Mouse (Mus musculus): ENCODE measurements around the gene Gm14391.
"Not testable (repeated sequence)": the region's sequence is repeated elsewhere in the genome, so short reads cannot be mapped to it uniquely, and the experiment has no call there.

Gm14391 gene

DNA sequence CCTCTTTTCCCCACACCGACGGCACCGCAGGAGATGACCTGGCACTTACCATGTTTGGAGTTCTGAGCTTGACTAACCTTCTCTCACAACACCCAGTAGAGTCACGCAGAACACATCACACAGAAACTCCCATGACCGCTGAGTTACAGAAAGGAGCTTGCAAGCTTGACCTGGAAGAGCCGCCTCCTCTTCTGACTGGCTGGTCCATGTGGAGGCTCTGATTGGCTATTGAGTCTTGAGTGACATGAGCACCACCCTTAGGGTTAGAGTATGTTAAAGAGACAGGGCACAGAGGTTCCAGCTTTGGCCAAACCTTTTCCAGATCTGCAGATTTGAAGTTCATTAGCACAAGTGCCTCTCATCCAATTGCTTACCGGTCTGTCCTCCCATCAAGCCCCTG lies at the start of gene Gm14391:
Gene Gm14391 (minus strand): TSS at position 186 of the 400 bp plus-strand sequence.
- not testable (repeated sequence) for DNase-seq (ENCODE audit: low read depth)

DNA sequence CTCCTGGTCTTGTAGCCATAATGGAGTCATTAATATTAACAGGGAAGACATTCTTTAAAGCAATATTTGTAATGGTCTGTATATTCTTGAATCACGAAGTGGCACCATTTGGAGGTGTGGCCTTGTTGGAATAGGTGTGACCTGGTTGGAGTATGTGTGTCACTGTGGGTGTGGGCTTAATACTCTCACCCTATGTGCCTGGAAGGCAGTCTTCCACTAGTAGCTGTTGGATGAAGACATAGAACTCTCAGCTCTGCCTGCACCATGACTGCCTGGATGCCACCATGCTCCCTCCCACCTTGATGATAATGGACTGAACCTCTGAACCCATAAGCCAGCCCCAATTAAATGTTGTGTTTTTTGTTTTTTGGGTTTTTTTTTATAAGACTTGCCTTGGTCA lies 27.7 kb downstream of the Gm14391 start:
- not testable (repeated sequence) for DNase-seq (ENCODE audit: low read depth)

DNA sequence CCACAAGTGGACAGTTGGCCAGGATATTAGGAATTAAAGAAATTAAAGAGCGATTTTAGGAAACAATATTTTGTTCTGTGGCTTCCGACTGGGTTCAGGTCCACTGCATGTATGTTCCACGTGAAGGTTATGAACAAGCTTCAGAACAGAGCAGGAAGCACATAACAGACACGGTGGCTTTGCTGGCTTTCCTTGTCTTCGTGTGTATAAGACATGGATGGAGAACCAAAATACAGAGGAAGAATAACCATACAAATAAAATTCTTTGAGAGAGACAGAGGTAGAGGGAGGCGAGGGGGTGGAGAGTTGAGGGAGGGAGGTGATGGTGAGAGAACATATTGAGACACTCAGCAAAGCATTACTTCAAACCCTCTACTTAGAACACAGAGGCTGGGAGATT lies 30.4 kb downstream of the Gm14391 start:
- DNase-seq (ENCODE audit: low read depth), result no peak

DNA sequence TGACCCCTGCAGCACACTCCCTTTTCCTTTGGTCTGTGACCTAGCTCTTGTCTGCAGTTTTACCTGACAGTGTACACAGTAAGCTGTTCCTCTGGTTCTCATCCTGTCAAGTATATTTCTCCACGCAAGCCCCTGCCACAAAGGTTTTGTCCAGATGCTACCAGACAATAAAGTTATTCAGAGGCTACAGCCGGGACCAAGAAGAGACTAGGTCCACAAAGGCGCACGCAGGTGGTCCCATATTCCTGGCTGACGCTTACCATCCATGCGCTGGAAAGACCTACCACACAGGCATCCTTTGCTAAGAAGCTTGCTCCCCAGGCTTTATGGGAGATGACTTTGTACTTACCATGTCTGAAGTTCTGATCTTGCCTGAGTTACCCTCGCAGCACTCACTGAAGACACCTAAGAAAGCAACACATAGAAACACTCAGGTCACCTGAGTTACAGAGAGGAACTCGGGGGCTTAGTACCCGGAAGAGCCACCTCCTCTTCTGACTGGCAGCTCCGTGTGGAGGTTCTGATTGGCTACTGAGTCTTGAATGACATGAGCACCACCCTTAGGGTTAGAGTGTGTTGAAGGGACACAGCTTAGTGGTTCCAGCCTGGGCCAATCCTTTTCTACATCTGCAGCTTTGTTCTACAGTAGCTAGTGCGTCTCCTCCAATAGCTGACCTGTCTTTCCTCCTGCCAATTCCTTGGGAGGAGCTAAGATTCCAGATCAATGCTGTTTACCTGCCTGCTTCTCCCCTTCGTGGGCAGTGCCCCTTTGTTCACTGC lies 31.1 kb downstream of the Gm14391 start, which contains the start of gene Gm14443:
Gene Gm14443 (minus strand): TSS at position 471 of the 780 bp plus-strand sequence.
- DNase-seq (ENCODE audit: low read depth), result not testable (repeated sequence)

DNA sequence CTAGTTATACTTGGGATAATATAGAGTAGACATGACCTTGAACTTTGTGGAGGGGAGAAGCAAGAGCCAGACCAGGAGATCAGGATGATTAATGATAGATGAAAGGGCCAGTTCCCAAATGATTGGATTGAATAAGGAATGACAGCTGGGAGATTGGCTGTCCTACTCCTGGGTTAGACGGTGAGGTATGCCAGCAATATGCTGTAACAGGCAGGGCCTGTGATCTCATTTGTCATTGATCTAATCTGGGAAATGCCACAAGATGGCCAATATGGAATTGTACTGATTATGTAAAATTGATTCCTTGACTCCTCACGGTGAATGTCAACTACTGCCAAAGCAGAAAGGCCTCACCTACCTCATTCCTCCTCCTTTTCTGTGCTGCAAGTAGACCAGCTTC lies 32.7 kb downstream of the Gm14391 start:
- not testable (repeated sequence) for DNase-seq (ENCODE audit: low read depth)

DNA sequence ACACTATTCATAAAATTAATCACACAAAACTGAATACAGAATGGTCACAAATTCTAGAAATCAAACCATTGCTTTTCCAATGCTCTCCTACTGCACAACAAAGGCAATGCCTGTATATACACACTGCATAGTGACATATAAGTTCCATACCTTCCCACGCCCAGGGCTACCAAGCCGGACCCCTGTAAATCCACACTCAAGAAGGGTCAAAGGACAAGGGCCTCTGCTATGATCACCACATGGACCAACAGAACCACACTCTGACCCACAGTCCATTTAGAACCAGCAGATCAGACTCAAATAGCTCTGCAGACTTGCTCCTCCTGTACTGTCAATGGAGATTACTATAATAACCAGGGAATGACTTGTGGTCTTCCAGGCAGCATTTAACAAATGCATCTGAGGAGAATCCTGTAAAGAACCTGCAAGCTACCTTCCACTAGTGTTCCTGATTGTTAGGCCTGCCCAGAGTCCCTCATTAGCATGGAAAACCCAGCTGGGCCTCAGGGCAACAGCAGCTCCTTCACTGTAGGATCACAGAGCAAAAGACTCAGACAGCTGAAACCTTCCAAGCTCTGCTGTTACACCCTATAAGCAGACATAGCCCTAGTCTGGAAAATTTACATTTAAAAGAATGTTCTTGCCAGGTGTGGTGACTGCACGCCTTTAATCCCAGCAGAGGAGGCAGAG lies 33.7 kb downstream of the Gm14391 start:
- not testable (repeated sequence) for DNase-seq (ENCODE audit: low read depth)

DNA sequence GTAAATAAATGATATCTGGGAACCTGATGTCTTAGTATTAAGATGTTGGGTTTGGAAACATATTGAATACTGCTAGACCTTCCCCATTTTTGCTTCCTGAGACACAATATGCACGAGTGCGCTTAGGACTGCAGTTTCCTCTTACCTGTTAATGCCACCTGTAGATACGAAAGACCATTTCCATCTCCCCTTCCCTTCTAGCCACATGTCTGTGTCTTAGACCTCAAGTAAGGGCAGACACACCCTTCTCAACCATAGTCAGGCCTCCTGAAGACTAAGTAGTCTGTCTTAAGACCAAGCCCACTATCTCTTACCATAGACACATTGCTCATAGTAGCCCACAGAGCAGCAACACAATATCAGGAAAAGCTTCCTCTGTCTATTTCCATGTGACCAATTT lies 34.6 kb downstream of the Gm14391 start:
- no peak for DNase-seq (ENCODE audit: low read depth)

DNA sequence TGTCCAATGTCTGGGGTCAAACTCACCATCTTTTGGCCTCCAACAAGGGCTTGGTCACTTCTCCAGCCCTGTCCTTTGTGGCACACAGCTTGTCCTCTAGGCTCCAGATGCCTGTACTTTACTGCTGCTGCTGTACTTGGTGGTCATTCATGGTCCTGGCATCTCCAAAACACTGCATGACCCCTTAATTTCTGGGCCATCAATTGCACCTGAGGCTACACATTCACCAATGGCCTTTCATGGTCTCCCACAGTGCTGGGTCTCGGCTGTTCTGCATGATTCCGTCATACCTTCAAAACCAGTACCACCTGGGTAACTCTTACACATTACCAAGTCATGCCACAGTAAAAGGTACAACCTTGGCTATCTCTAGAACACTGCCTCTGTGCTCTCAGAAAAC lies 39.8 kb downstream of the Gm14391 start:
- not testable (repeated sequence) for DNase-seq (ENCODE audit: low read depth)

DNA sequence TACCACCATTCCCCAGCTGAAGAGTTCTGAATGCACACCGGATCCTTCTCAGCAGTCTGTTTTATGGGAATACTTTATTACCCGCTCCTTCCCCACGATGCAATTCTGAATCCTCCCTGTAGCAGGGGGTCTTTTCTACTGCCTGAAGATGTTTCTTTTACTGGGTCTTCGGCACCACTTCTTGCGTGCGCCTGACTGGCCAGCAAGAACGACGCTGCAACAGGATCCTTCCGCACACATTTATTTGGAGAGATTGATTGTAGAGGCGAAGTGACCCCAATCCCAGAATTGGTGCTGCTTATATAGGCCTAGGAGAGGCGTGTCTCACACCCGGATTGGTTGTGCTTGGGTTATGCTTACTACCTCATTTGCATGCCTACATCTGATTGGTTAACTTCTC lies 41.6 kb downstream of the Gm14391 start:
- DNase-seq (ENCODE audit: low read depth), result not testable (repeated sequence)

DNA sequence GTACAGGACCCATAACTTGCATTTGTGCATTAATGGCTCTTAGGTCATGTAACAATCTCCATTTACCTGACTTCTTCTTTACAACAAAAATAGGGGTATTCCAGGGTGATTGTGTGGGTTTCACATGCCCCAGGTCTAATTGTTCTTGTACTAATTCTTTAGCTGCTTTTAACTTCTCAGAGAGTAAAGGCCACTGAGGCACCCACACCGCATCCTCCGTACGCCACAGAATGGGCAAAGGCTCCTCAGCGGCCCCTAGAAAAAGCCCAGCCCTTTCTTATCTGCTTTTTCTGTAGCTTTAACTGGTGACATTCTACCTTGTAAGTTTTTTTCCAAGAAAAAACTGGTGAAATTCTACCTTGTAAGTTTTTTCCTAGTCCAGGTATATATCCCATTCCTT lies 45.3 kb downstream of the Gm14391 start:
- DNase-seq (ENCODE audit: low read depth), result not testable (repeated sequence)

DNA sequence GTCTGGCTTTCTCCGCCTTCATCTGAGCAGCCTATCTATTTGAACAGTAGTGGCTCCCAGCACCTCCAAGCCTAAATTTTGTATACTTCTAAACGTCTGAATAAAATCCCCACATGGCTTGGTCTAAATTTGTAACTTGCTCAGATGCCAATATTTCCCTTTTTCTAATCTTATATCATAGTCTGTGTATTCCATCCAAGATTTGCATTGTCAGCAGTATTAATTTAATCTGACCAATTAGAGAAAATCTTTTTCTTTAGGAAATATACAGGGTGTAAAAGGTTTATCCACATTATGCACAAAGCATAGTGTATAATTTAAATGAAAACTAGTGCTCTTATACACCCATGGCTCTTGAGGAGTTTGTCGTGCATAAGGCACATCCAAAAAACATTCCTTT lies 48.1 kb downstream of the Gm14391 start:
- no peak for DNase-seq (ENCODE audit: low read depth)

DNA sequence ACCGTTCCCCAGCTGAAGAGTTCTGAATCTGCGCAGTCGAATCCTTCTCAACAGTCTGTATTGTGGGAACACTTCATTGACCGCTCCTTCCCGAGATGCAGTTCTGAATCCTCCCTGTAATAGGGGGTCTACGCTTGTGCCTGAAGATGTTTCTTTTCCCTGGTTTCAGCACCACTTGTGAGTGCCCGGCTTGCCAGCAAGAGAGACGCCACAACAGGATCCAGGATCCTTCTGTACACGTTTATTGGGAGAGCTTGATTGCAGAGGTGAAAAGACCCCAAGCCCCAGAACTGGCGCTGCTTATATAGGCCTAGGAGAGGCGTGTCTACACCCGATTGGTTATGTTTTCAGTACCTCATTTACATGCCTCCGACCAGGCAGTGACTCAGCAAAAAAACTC lies 50.0 kb downstream of the Gm14391 start:
- no peak for DNase-seq (ENCODE audit: low read depth)

DNA sequence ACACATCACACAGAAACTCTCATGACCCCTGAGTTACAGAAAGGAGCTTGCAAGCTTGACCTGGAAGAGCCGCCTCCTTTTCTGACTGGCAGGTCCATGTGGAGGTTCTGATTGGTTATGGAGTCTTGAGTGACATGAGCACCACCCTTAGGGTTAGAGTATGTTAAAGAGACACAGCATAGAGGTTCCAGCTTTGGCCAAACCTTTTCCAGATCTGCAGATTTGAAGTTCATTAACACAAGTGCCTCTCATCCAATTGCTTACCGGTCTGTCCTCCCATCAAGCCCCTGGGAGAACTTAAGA lies 64.8 kb downstream of the Gm14391 start, which contains the start of gene Gm14399:
Gene Gm14399 (minus strand): TSS at position 20 of the 303 bp plus-strand sequence.
- DNase-seq (ENCODE audit: low read depth), result not testable (repeated sequence)

DNA sequence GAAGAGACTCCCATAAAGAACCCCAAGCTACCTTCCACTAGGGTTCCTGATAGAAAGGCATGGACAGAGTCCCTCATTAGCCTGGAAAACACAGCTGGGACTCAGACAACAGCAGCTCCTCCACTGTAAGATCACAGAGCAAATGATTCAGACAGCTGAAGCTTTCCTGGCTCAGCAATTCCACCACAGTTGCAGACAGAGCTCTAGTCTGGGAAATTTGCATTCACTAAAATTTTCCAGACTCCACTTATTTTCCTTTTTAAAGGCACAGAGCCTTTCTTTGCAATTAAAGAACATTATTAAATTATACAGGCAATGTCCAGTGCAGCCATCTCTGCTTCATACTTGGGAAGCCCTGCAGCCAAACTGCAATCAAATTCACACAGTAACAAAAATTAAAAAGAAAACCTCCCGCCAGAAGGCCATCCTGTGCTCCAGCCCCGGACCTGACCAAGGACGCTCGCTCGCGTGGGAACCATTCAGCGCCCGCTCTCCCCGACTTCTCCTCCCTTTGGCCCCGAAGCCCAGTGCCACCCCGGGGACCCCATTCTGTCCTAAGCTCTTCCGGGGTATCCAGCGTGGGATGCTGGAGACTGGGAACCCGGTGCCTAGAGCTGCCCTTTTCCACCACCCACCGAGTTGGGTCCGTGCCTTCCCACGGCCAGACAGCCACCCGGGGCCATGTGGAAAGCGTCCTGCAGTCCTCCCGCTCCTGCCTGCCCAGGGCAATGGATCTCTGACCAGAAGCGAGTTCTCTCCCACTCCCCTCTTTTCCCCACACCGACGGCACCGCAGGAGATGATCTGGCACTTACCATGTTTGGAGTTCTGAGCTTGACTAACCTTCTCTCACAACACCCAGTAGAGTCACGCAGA lies 65.4 kb downstream of the Gm14391 start:
- not testable (repeated sequence) for DNase-seq (ENCODE audit: low read depth)

All from induced T-regulatory cell, adult 2 months (primary cell).